Mouse (Mus musculus) erythroblast, embryonic 14.5 days (primary cell): ENCODE data around the gene Dlx1.

ENCODE experiments used
- GATA1 ChIP-seq: IDR thresholded peaks from 2 replicates; pipeline ENCODE4 v1.6.1; 2012; ENCODE audit warnings: low read length, inconsistent platforms, mixed read lengths
- TAL1 ChIP-seq: IDR thresholded peaks from 3 replicates; pipeline ENCODE4 v1.6.1; 2012; ENCODE audit warnings: low read length, inconsistent platforms, mixed read lengths

DNA sequence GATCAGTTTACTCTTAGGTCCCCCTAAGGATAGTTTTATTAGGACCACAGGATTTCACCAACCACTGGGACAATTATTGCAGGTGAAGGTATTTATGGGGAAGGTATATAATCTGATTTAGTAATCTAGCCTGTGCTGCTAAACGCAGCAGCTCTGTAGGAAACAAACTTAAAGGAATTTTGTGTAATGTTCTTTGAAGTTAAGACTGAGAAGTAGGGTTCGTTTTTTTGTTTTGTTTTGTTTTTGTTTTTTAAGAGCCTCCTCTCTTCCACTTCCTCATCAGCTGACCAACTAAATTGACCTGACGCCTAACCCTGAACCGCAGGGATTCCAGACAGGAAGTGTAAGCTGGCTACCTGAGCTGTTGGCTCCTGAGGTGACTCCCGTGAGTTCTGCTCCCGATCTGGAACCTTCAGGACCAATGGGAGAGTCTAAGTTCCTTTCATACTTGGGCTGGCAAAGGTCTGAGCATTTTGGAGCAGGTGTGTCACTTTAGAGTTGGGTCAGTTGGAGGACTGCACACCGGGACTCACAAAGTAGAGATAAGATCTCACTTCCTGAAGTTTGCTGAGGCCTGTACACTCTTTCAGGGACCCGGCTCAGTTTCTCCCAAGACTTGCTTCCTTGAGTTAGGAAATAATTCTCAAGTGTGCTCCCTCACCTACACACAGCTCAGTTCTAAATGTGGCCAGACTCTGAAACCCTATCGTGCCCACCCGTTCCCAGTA is 1.2 kb upstream of the Dlx1 start:
- no peak for TF ChIP-seq GATA1
- TF ChIP-seq TAL1: no peak
